Comparison of ENCODE assay signal across 9 mouse cellular contexts in genomic region chr2:91958701-91959457, GRCm38 (mm10). TPM values are rescaled to one million over a fixed set of nuclear protein-coding genes. Genes with fewer than 3 reads are reported as not detected.
A peak's percentile ranks its signal among the peaks of the same experiment; 100 is the strongest.
DNase-seq lines count a peak whose midpoint lies in the region; ATAC-seq and TF ChIP-seq lines count a peak whose summit lies in the region.
"Had no signal": no experiment of that assay in that cellular context is flagged by ENCODE, and none has a peak within 500 bp of the region (broad histone marks: within the 10 kb centered on the region; RNA-seq: fewer than 3 reads in every experiment).

No protein-coding gene starts in this region.

- H3K9ac ChIP-seq in hindbrain, embryonic 11.5 days (ENCODE audit: low read depth, low read length), result no peak overlapping the region
- no peak overlapping the region for H3K9ac ChIP-seq in hindbrain, embryonic 16.5 days (ENCODE audit: low read depth, low read length)

- no peak overlapping the region for H3ac ChIP-seq in myocyte (ENCODE audit: control insufficient read depth, insufficient read length)

- peak; percentile 75 for DNase-seq in hindbrain, embryonic 11.5 days (ENCODE audit: low spot score)
- peak; percentile 66 for DNase-seq in CD4-positive helper T cell, adult 2 months (ENCODE audit: low read depth, low spot score)
- peak; percentile 66 to 74 for DNase-seq in adrenal gland, postnatal 36 days
- DNase-seq in limb, embryonic 10.5 days (ENCODE audit: low spot score), result peak; percentile 63
- DNase-seq in c-Kit-positive CD71-positive TER-119-positive erythroid progenitor cells, embryonic 14.5 days (ENCODE audit: low spot score), result no peak

- TF ChIP-seq POLR2A in myocyte (IDR thresholded peaks at IDR 0.05; ENCODE audit: insufficient read length, low read depth), result no peak

- peaks cover 60% of the 10 kb centered on the region for H3K79me2 ChIP-seq in myocyte (ENCODE audit: control insufficient read depth, insufficient read depth)

- WGBS in hindbrain, embryonic 11.5 days, result 52% methylated on average over 10 of the region's 10 CpGs
- WGBS in hindbrain, embryonic 16.5 days, result 58% methylated on average over 10 of the region's 10 CpGs
- WGBS in limb, embryonic 10.5 days, result 46% methylated on average over 10 of the region's 10 CpGs

- 0 out of 2 replicates have a peak, but pooled peaks cover 2% of the 10 kb centered on the region for H3K4me1 ChIP-seq in hindbrain, embryonic 11.5 days (replicated peaks; ENCODE audit: control insufficient read depth, insufficient read depth, low read length)
- peaks cover 40% of the 10 kb centered on the region for H3K4me1 ChIP-seq in hindbrain, embryonic 16.5 days (ENCODE audit: control insufficient read depth, insufficient read depth, low read depth, low read length)
- H3K4me1 ChIP-seq in limb, embryonic 10.5 days, result peaks cover 75% of the 10 kb centered on the region

- H3K4me2 ChIP-seq in hindbrain, embryonic 11.5 days (replicated peaks; ENCODE audit: low read depth, low read length), result no peak overlapping the region
- H3K4me2 ChIP-seq in hindbrain, embryonic 16.5 days (ENCODE audit: low read length), result no peak overlapping the region
- peak overlapping the region; percentile 12 for H3K4me2 ChIP-seq in myocyte (ENCODE audit: low read depth)

- ATAC-seq in hindbrain, embryonic 11.5 days (ENCODE audit: low FRiP score), result no peak
- ATAC-seq in hindbrain, embryonic 16.5 days, result no peak
- peak; percentile 36 for ATAC-seq in granulocyte monocyte progenitor cell, adult 5-6 weeks (replicated peaks; ENCODE audit: poor library complexity, severe bottlenecking)

- no peak overlapping the region for H3K4me3 ChIP-seq in hindbrain, embryonic 11.5 days (ENCODE audit: low read depth, low read length)
- H3K4me3 ChIP-seq in hindbrain, embryonic 16.5 days (ENCODE audit: low read length), result no peak overlapping the region
- no peak overlapping the region for H3K4me3 ChIP-seq in limb, embryonic 10.5 days
- H3K4me3 ChIP-seq in myocyte, result no peak overlapping the region

- no peaks in the 10 kb centered on the region for H3K27me3 ChIP-seq in hindbrain, embryonic 11.5 days (ENCODE audit: control insufficient read depth, insufficient read depth, low read length)
- H3K27me3 ChIP-seq in hindbrain, embryonic 16.5 days (replicated peaks; ENCODE audit: control insufficient read depth, insufficient read depth, low read length), result no peaks in the 10 kb centered on the region
- no peaks in the 10 kb centered on the region for H3K27me3 ChIP-seq in limb, embryonic 10.5 days (ENCODE audit: low read depth, poor library complexity, severe bottlenecking)
- no peaks in the 10 kb centered on the region for H3K27me3 ChIP-seq in myocyte (ENCODE audit: control insufficient read depth, insufficient read depth, insufficient read length)

- H3K36me3 ChIP-seq in hindbrain, embryonic 11.5 days (ENCODE audit: control insufficient read depth, insufficient read depth, low read length), result no peaks in the 10 kb centered on the region
- H3K36me3 ChIP-seq in hindbrain, embryonic 16.5 days (ENCODE audit: control insufficient read depth, insufficient read depth, low read length), result no peaks in the 10 kb centered on the region
- H3K36me3 ChIP-seq in limb, embryonic 10.5 days, result peaks cover 29% of the 10 kb centered on the region
- H3K36me3 ChIP-seq in myocyte (ENCODE audit: control insufficient read depth, insufficient read depth), result no peaks in the 10 kb centered on the region

- no peaks in the 10 kb centered on the region for H3K9me3 ChIP-seq in hindbrain, embryonic 11.5 days (ENCODE audit: control insufficient read depth, low read length)
- H3K9me3 ChIP-seq in hindbrain, embryonic 16.5 days (ENCODE audit: control insufficient read depth, low read length), result no peaks in the 10 kb centered on the region
- H3K9me3 ChIP-seq in limb, embryonic 10.5 days (replicated peaks), result no peaks in the 10 kb centered on the region

- no peak overlapping the region for H3K27ac ChIP-seq in hindbrain, embryonic 11.5 days (ENCODE audit: low read depth, low read length)
- H3K27ac ChIP-seq in hindbrain, embryonic 16.5 days (ENCODE audit: low read depth, low read length), result no peak overlapping the region; the same call in 1 of the 2 replicates
- H3K27ac ChIP-seq in limb, embryonic 10.5 days, result peak overlapping the region; percentile 2; the same call in 1 of the 2 replicates

TF ChIP-seq in myocyte, 11 proteins besides CTCF, POLR2A, EP300 and RAD21:
- TF ChIP-seq TCF12 (IDR thresholded peaks at IDR 0.05; ENCODE audit: insufficient read depth, poor library complexity, severe bottlenecking), result no peak
- peak in 2 of 3 experiments; percentile 5 to 22 for TF ChIP-seq MYOD1 (IDR thresholded peaks at IDR 0.05; ENCODE audit: control insufficient read depth in 1 of 3, insufficient read length in 2 of 3, low read depth in 2 of 3)
- TF ChIP-seq POLR2AphosphoS2 (IDR thresholded peaks at IDR 0.05; ENCODE audit: insufficient read length, low read depth), result no peak
- no peak for TF ChIP-seq E2F4 (IDR thresholded peaks at IDR 0.05; ENCODE audit: insufficient read depth)
- TF ChIP-seq USF1 (IDR thresholded peaks at IDR 0.05; ENCODE audit: low read depth), result no peak
- TF ChIP-seq SRF (IDR thresholded peaks at IDR 0.05; ENCODE audit: control insufficient read depth, insufficient read length, low read depth), result no peak
- peak in 1 of 3 experiments; percentile 55 for TF ChIP-seq MYOG (IDR thresholded peaks at IDR 0.05; ENCODE audit: control insufficient read depth in 1 of 3, insufficient read depth in 1 of 3, insufficient read length in 2 of 3, low read depth in 2 of 3)
- no peak for TF ChIP-seq TCF3 (IDR thresholded peaks at IDR 0.05; ENCODE audit: insufficient read length, low read depth)
- no peak for TF ChIP-seq REST (IDR thresholded peaks at IDR 0.05; ENCODE audit: insufficient read depth, insufficient read length)
- no peak for TF ChIP-seq MAX (IDR thresholded peaks at IDR 0.05; ENCODE audit: low read depth)
- no peak for TF ChIP-seq CEBPB (IDR thresholded peaks at IDR 0.05; ENCODE audit: insufficient read depth, poor library complexity, severe bottlenecking)

RNA-seq across cellular contexts. Expression of gene Gm9821, which starts 13.4 kb away (rescaled TPM):
- polyA plus RNA-seq in hindbrain, embryonic 11.5 days (2014; fragmentation: Nextera tagmentation; extraction: Ambion mirVana), result 0.27 and 0.37 TPM in 2 replicates
- polyA plus RNA-seq in hindbrain, embryonic 16.5 days (2015; fragmentation: Nextera tagmentation; extraction: Ambion mirVana), result 0.16 and 0.29 TPM in 2 replicates
- not detected for total RNA-seq in adrenal gland, postnatal 36 days (2021)
- total RNA-seq in granulocyte monocyte progenitor cell, adult 5-6 weeks (2014; fragmentation: Nextera tagmentation), result not detected in 2 replicates
- 0.21 TPM in 1 of 2 replicates, not detected in the other for total RNA-seq in granulocyte monocyte progenitor cell, adult 5-6 weeks (2017)
- polyA plus RNA-seq in limb, embryonic 10.5 days (2016; fragmentation: Nextera tagmentation; extraction: Ambion mirVana), result 0.33 and 0.56 TPM in 2 replicates
- 4.7 TPM for polyA plus RNA-seq in myocyte (2012; fragmentation: generic; extraction: Trizol)
- total RNA-seq: left cerebral cortex, postnatal 25 days had no signal

RNA-seq across cellular contexts. Expression of gene Dgkz, which starts 16.8 kb away (rescaled TPM):
- 24.1 and 28.9 TPM in 2 replicates for polyA plus RNA-seq in hindbrain, embryonic 11.5 days (2014; fragmentation: Nextera tagmentation; extraction: Ambion mirVana)
- 32.3 and 37.5 TPM in 2 replicates for polyA plus RNA-seq in hindbrain, embryonic 16.5 days (2015; fragmentation: Nextera tagmentation; extraction: Ambion mirVana)
- total RNA-seq in adrenal gland, postnatal 36 days (2021), result 10 to 100 TPM; 45.1 to 48.0 TPM
- total RNA-seq in granulocyte monocyte progenitor cell, adult 5-6 weeks (2014; fragmentation: Nextera tagmentation), result 115 and 135 TPM in 2 replicates
- 75.7 and 89.4 TPM in 2 replicates for total RNA-seq in granulocyte monocyte progenitor cell, adult 5-6 weeks (2017)
- polyA plus RNA-seq in limb, embryonic 10.5 days (2016; fragmentation: Nextera tagmentation; extraction: Ambion mirVana), result 57.3 and 59.9 TPM in 2 replicates
- polyA plus RNA-seq in myocyte (2012; fragmentation: generic; extraction: Trizol), result 68.4 TPM

RNA-seq across cellular contexts. Expression of gene Mdk, which starts 26.8 kb away (rescaled TPM):
- 960 and 984 TPM in 2 replicates for polyA plus RNA-seq in hindbrain, embryonic 11.5 days (2014; fragmentation: Nextera tagmentation; extraction: Ambion mirVana)
- 160 and 182 TPM in 2 replicates for polyA plus RNA-seq in hindbrain, embryonic 16.5 days (2015; fragmentation: Nextera tagmentation; extraction: Ambion mirVana)
- 10 to 100 TPM in 1 of 2 experiments, 1 to 10 TPM in 1; 6.7 to 11.6 TPM for total RNA-seq in adrenal gland, postnatal 36 days (2021)
- 1.3 and 4.1 TPM in 2 replicates for total RNA-seq in granulocyte monocyte progenitor cell, adult 5-6 weeks (2014; fragmentation: Nextera tagmentation)
- total RNA-seq in granulocyte monocyte progenitor cell, adult 5-6 weeks (2017), result not detected in 2 replicates
- polyA plus RNA-seq in limb, embryonic 10.5 days (2016; fragmentation: Nextera tagmentation; extraction: Ambion mirVana), result 2,617 and 2,689 TPM in 2 replicates
- 0.29 TPM for polyA plus RNA-seq in myocyte (2012; fragmentation: generic; extraction: Trizol)

RNA-seq across cellular contexts. Expression of gene Chrm4, which starts 31.8 kb away (rescaled TPM):
- 0.20 and 0.42 TPM in 2 replicates for polyA plus RNA-seq in hindbrain, embryonic 11.5 days (2014; fragmentation: Nextera tagmentation; extraction: Ambion mirVana)
- 1.5 TPM in 2 replicates for polyA plus RNA-seq in hindbrain, embryonic 16.5 days (2015; fragmentation: Nextera tagmentation; extraction: Ambion mirVana)
- 1 to 10 TPM; 2.7 to 2.9 TPM for total RNA-seq in adrenal gland, postnatal 36 days (2021)
- not detected in 2 replicates for total RNA-seq in granulocyte monocyte progenitor cell, adult 5-6 weeks (2014; fragmentation: Nextera tagmentation)
- total RNA-seq in granulocyte monocyte progenitor cell, adult 5-6 weeks (2017), result 0.26 TPM in 1 of 2 replicates, not detected in the other
- polyA plus RNA-seq in limb, embryonic 10.5 days (2016; fragmentation: Nextera tagmentation; extraction: Ambion mirVana), result 0.67 and 0.76 TPM in 2 replicates
- 0.64 TPM for polyA plus RNA-seq in myocyte (2012; fragmentation: generic; extraction: Trizol)

Comparison
In these comparisons a context has a peak if more than half of its experiments do, and no peak if none do; other contexts are left out.
1. RNA of gene Mdk, which starts 26.8 kb away (polyA plus RNA-seq): 2,617 to 2,689 TPM in limb, embryonic 10.5 days, 960 to 984 TPM in hindbrain, embryonic 11.5 days and 160 to 182 TPM in hindbrain, embryonic 16.5 days; 0.29 TPM in myocyte (single experiment); every median in the first group is over 100 times any median in the second.